16 mouse cellular contexts compared by ENCODE assay signal in the genomic region with DNA sequence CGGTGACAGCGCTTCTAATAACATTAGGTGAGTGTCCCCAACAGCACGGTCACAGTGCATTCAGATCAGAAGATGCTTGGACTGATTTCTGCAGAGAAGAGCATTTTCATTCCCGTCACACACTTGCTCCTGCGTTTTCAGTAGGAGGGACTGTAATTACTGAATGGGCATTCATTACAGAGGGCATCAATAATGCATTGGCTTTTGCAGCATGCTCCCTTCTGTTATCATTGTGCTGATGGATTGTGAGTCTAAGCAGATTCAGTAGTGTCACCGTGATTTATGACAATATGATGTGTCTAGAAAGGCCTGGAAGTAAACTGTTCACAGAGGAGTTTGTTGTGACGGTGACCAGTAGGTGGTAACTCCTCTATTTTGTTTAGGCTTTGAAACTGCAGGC.
DNase-seq lines count a peak whose midpoint lies in the region; ATAC-seq lines count a peak whose summit lies in the region.
"Had no signal": no experiment of that assay in that cellular context is flagged by ENCODE, and none has a peak within 500 bp of the region (broad histone marks: within the 10 kb centered on the region; RNA-seq: fewer than 3 reads in every experiment).

No protein-coding gene starts in this region.

- no peak overlapping the region for H3K9ac ChIP-seq in midbrain, embryonic 11.5 days (ENCODE audit: low read length)
- no peak overlapping the region for H3K9ac ChIP-seq in midbrain, embryonic 13.5 days (replicated peaks)
- H3K9ac ChIP-seq in kidney, embryonic 15.5 days: no peak overlapping the region

- peak overlapping the region; percentile 25; the same call in 1 of the 2 replicates for H3K27ac ChIP-seq in midbrain, embryonic 11.5 days (ENCODE audit: low read depth, low read length)
- H3K27ac ChIP-seq in midbrain, embryonic 10.5 days (replicated peaks): no peak overlapping the region
- peak overlapping the region; percentile 66; the same call in 1 of the 2 replicates for H3K27ac ChIP-seq in hindbrain, embryonic 10.5 days
- peak overlapping the region; percentile 82 for H3K27ac ChIP-seq in midbrain, embryonic 13.5 days
- H3K27ac ChIP-seq in kidney, embryonic 15.5 days: no peak overlapping the region

- ATAC-seq in midbrain, embryonic 11.5 days (ENCODE audit: low FRiP score): peak; percentile 45; the same call in 1 of the 2 replicates
- ATAC-seq in midbrain, embryonic 13.5 days: peak; percentile 85
- ATAC-seq in kidney, embryonic 15.5 days (replicated peaks; ENCODE audit: low FRiP score): no peak
- ATAC-seq in cerebellum, adult (ENCODE audit: insufficient number of reproducible peaks, low FRiP score, low TSS enrichment): no peak
- ATAC-seq: intestine, postnatal 0 days had no signal

- peak; percentile 81 for DNase-seq in midbrain, embryonic 11.5 days (ENCODE audit: low spot score, missing footprints)
- no peak for DNase-seq in midbrain, embryonic 10.5 days (ENCODE audit: low spot score)
- no peak for DNase-seq in hindbrain, embryonic 10.5 days (ENCODE audit: low spot score)
- no peak for DNase-seq in urinary bladder, postnatal 14 days (ENCODE audit: low spot score)
- DNase-seq: adrenal gland, postnatal 25 days; cerebellum, adult 11-12 months; heart, postnatal 14 days; kidney, postnatal 4 days; liver; lung, adult 2 months; thymus, adult 18-20 months had no signal

- H3K4me1 ChIP-seq in midbrain, embryonic 11.5 days (ENCODE audit: control insufficient read depth, insufficient read depth, low read length): no peaks in the 10 kb centered on the region
- H3K4me1 ChIP-seq in midbrain, embryonic 10.5 days: peaks cover 9% of the 10 kb centered on the region; the same call in 1 of the 2 replicates
- peaks cover 20% of the 10 kb centered on the region for H3K4me1 ChIP-seq in hindbrain, embryonic 10.5 days (replicated peaks)
- peaks cover 39% of the 10 kb centered on the region for H3K4me1 ChIP-seq in midbrain, embryonic 13.5 days (replicated peaks)
- no peaks in the 10 kb centered on the region for H3K4me1 ChIP-seq in kidney, embryonic 15.5 days

- no peak overlapping the region for H3K4me3 ChIP-seq in midbrain, embryonic 11.5 days (ENCODE audit: low read depth, low read length)
- no peak overlapping the region for H3K4me3 ChIP-seq in midbrain, embryonic 10.5 days
- no peak overlapping the region for H3K4me3 ChIP-seq in hindbrain, embryonic 10.5 days
- no peak overlapping the region for H3K4me3 ChIP-seq in midbrain, embryonic 13.5 days (replicated peaks)
- no peak overlapping the region for H3K4me3 ChIP-seq in kidney, embryonic 15.5 days (replicated peaks)
- H3K4me3 ChIP-seq: erythroblast, embryonic 14.5 days had no signal

- no peaks in the 10 kb centered on the region for H3K9me3 ChIP-seq in midbrain, embryonic 11.5 days (ENCODE audit: control insufficient read depth, low read length)
- no peaks in the 10 kb centered on the region for H3K9me3 ChIP-seq in midbrain, embryonic 10.5 days (replicated peaks)
- H3K9me3 ChIP-seq in hindbrain, embryonic 10.5 days: peaks cover 4% of the 10 kb centered on the region; the same call in 1 of the 2 replicates
- H3K9me3 ChIP-seq in midbrain, embryonic 13.5 days: peaks cover 3% of the 10 kb centered on the region; the same call in 1 of the 2 replicates
- H3K9me3 ChIP-seq in kidney, embryonic 15.5 days (replicated peaks): no peaks in the 10 kb centered on the region

- 71% methylated on average over 7 of the region's 7 CpGs for WGBS in midbrain, embryonic 11.5 days
- 87% methylated on average over 7 of the region's 7 CpGs for WGBS in midbrain, embryonic 10.5 days
- WGBS in hindbrain, embryonic 10.5 days: 61% methylated on average over 7 of the region's 7 CpGs
- whole genome bisulfite sequencing in midbrain, embryonic 13.5 days: 28% methylated on average over 7 of the region's 7 CpGs
- WGBS in kidney, embryonic 15.5 days: 80% methylated on average over 7 of the region's 7 CpGs

- no peak overlapping the region for H3K4me2 ChIP-seq in midbrain, embryonic 11.5 days
- H3K4me2 ChIP-seq in midbrain, embryonic 13.5 days (replicated peaks): no peak overlapping the region
- no peak overlapping the region for H3K4me2 ChIP-seq in kidney, embryonic 15.5 days

- H3K36me3 ChIP-seq in midbrain, embryonic 11.5 days (ENCODE audit: control insufficient read depth, insufficient read depth, low read length): no peaks in the 10 kb centered on the region
- no peaks in the 10 kb centered on the region for H3K36me3 ChIP-seq in midbrain, embryonic 10.5 days
- no peaks in the 10 kb centered on the region for H3K36me3 ChIP-seq in hindbrain, embryonic 10.5 days
- no peaks in the 10 kb centered on the region for H3K36me3 ChIP-seq in midbrain, embryonic 13.5 days
- H3K36me3 ChIP-seq in kidney, embryonic 15.5 days: no peaks in the 10 kb centered on the region

- no peaks in the 10 kb centered on the region for H3K27me3 ChIP-seq in midbrain, embryonic 11.5 days (ENCODE audit: control insufficient read depth, insufficient read depth, low read length)
- no peaks in the 10 kb centered on the region for H3K27me3 ChIP-seq in midbrain, embryonic 10.5 days (ENCODE audit: low read depth, poor library complexity, severe bottlenecking)
- H3K27me3 ChIP-seq in hindbrain, embryonic 10.5 days (ENCODE audit: insufficient read depth, poor library complexity, severe bottlenecking): no peaks in the 10 kb centered on the region
- no peaks in the 10 kb centered on the region for H3K27me3 ChIP-seq in midbrain, embryonic 13.5 days
- no peaks in the 10 kb centered on the region for H3K27me3 ChIP-seq in kidney, embryonic 15.5 days

Comparison
In these comparisons a context has a peak if more than half of its experiments do, and no peak if none do; other contexts are left out.
1. H3K27ac ChIP-seq: peak in midbrain, embryonic 11.5 days (single experiment), hindbrain, embryonic 10.5 days (single experiment) and midbrain, embryonic 13.5 days (single experiment); none in midbrain, embryonic 10.5 days (single experiment) and kidney, embryonic 15.5 days (single experiment).
2. ATAC-seq: peak in midbrain, embryonic 11.5 days (single experiment) and midbrain, embryonic 13.5 days (single experiment); none in kidney, embryonic 15.5 days (single experiment) and cerebellum, adult (single experiment).